Mouse (Mus musculus) forebrain, embryonic 13.5 days (tissue): ENCODE results near the gene Saxo1. TPM values are rescaled to one million over a fixed set of nuclear protein-coding genes. Genes with fewer than 3 reads are reported as not detected.

Source experiments
- ATAC-seq: fragments of 200-750 bp; cut with Nextera tagmentation; 2 replicates; pipeline ENCODE4 v1.8.0; 2017
- H3K27ac ChIP-seq: fragments of 300-500 bp; sonication (generic); 2 replicates; pipeline ENCODE4 v1.5.1; 2015; ENCODE audit warnings: inconsistent platforms, mild to moderate bottlenecking, moderate library complexity
- H3K27me3 ChIP-seq: fragments of 300-500 bp; sonication (generic); 2 replicates; pipeline ENCODE4 v1.6.1; 2015; ENCODE audit warnings: mild to moderate bottlenecking, inconsistent platforms
- H3K36me3 ChIP-seq: fragments of 300-500 bp; sonication (generic); 2 replicates; pipeline ENCODE4 v1.6.1; 2015; ENCODE audit warnings: mild to moderate bottlenecking, inconsistent platforms; ENCODE audit not compliant: poor library complexity, severe bottlenecking
- H3K4me1 ChIP-seq: fragments of 300-500 bp; sonication (generic); 2 replicates; pipeline ENCODE4 v1.6.1; 2015; ENCODE audit warnings: inconsistent platforms
- H3K4me2 ChIP-seq: fragments of 300-500 bp; sonication (generic); 2 replicates; pipeline ENCODE4 v1.6.1; 2015; ENCODE audit warnings: inconsistent platforms, mild to moderate bottlenecking, moderate library complexity
- H3K4me3 ChIP-seq: fragments of 300-500 bp; sonication (generic); 2 replicates; pipeline ENCODE4 v1.5.1; 2015; ENCODE audit warnings: mild to moderate bottlenecking, inconsistent platforms
- H3K9ac ChIP-seq: fragments of 300-500 bp; sonication (generic); 2 replicates; pipeline ENCODE4 v1.6.1; 2015; ENCODE audit warnings: mild to moderate bottlenecking, inconsistent platforms
- H3K9me3 ChIP-seq: fragments of 300-500 bp; sonication (generic); replicated peaks from 2 replicates; pipeline ENCODE4 v1.6.1; 2016; ENCODE audit warnings: inconsistent platforms
- WGBS: fragments of 180-500 bp; shearing (Covaris S2); methylation state at CpG from one replicate; pipeline ENCODE4 v1.1.7; 2015; 5-methylcytosine and 5-hydroxymethylcytosine counted together
- polyA plus RNA-seq: library from polyadenylated mRNA; unstranded; fragments of >200 nt; fragmentation: Nextera tagmentation; extraction: Ambion mirVana; gene quantifications from 2 replicates; pipeline ENCODE4 v1.2.1, GENCODE M21; 2015

The Saxo1 gene
- not detected in 2 replicates for polyA plus RNA-seq

GRCm38 (mm10) chr4:86558228-86558627 lies at the start of gene Saxo1:
Gene Saxo1, minus strand, starts transcription at chr4:86558328.
- Histone ChIP-seq H3K9ac (no peak within 1 kb of the TSS), H3K36me3 (no peaks in the 10 kb centered on the region), H3K4me3 (no peak within 1 kb of the TSS), H3K4me2 (no peak within 1 kb of the TSS), H3K9me3 (no peaks in the 10 kb centered on the region), H3K27ac (no peak within 1 kb of the TSS), H3K4me1 (no peaks in the 10 kb centered on the region), H3K27me3 (no peaks in the 10 kb centered on the region)
- 91% methylated on average over 7 of the region's 7 CpGs for WGBS
- no peak for ATAC-seq

- Histone ChIP-seq H3K4me3 (no peak overlapping the region), H3K4me2 (no peak overlapping the region), H3K4me1 (no peaks in the 10 kb centered on the region), H3K27me3 (no peaks in the 10 kb centered on the region), H3K9ac (no peak overlapping the region), H3K36me3 (peaks cover 45% of the 10 kb centered on the region), H3K27ac (no peak overlapping the region), H3K9me3 (no peaks in the 10 kb centered on the region)
- no peak for ATAC-seq
- WGBS, result 87% methylated on average over 2 of the region's 2 CpGs
Measured at GRCm38 (mm10) chr4:86591304-86591703, 33.2 kb upstream of the Saxo1 start.

GRCm38 (mm10) chr4:86588236-86588635 lies 30.1 kb upstream of the Saxo1 start:
- Histone ChIP-seq H3K9ac (no peak overlapping the region), H3K4me3 (no peak overlapping the region), H3K4me1 (no peaks in the 10 kb centered on the region), H3K36me3 (peaks cover 58% of the 10 kb centered on the region), H3K9me3 (no peaks in the 10 kb centered on the region), H3K27ac (no peak overlapping the region), H3K4me2 (no peak overlapping the region), H3K27me3 (no peaks in the 10 kb centered on the region)
- no peak for ATAC-seq
- 92% methylated on average over 3 of the region's 3 CpGs for WGBS

GRCm38 (mm10) chr4:86580591-86580990 lies 22.5 kb upstream of the Saxo1 start:
- WGBS, result 83% methylated on average over 3 of the region's 3 CpGs
- H3K4me3 ChIP-seq, result no peak overlapping the region
- peaks cover 46% of the 10 kb centered on the region for H3K36me3 ChIP-seq
- H3K27ac ChIP-seq, result no peak overlapping the region
- H3K9me3 ChIP-seq, result no peaks in the 10 kb centered on the region
- H3K9ac ChIP-seq, result no peak overlapping the region
- H3K4me2 ChIP-seq, result no peak overlapping the region
- no peaks in the 10 kb centered on the region for H3K27me3 ChIP-seq
- peaks cover 24% of the 10 kb centered on the region for H3K4me1 ChIP-seq
- no peak for ATAC-seq

GRCm38 (mm10) chr4:86580056-86580455 lies 21.9 kb upstream of the Saxo1 start:
- Histone ChIP-seq H3K4me3 (no peak overlapping the region), H3K9me3 (no peaks in the 10 kb centered on the region), H3K27ac (no peak overlapping the region), H3K4me1 (peaks cover 24% of the 10 kb centered on the region), H3K36me3 (peaks cover 41% of the 10 kb centered on the region), H3K27me3 (no peaks in the 10 kb centered on the region), H3K4me2 (no peak overlapping the region), H3K9ac (no peak overlapping the region)
- ATAC-seq, result no peak
- 44% methylated on average over 4 of the region's 4 CpGs for WGBS

GRCm38 (mm10) chr4:86576630-86577225 lies 18.6 kb upstream of the Saxo1 start:
- ATAC-seq, result no peak
- peaks cover 24% of the 10 kb centered on the region for H3K4me1 ChIP-seq

GRCm38 (mm10) chr4:86576120-86576541 lies 18.0 kb upstream of the Saxo1 start:
- no peaks in the 10 kb centered on the region for H3K27me3 ChIP-seq
- peak overlapping the region; percentile 75 for H3K4me3 ChIP-seq
- peaks cover 14% of the 10 kb centered on the region for H3K36me3 ChIP-seq
- peaks cover 24% of the 10 kb centered on the region for H3K4me1 ChIP-seq
- no peak for ATAC-seq
- peak overlapping the region; percentile 96 for H3K27ac ChIP-seq
- under 1% methylated on average over 20 of the region's 20 CpGs for WGBS
- H3K9me3 ChIP-seq, result no peaks in the 10 kb centered on the region
- peak overlapping the region; percentile 89 for H3K4me2 ChIP-seq
- H3K9ac ChIP-seq, result peak overlapping the region; percentile 94

More at GRCm38 (mm10) chr4:86576630-86577225, 18.6 kb upstream of the Saxo1 start:
- 7% methylated on average over 11 of the region's 11 CpGs for WGBS
- H3K27me3 ChIP-seq, result no peaks in the 10 kb centered on the region
- peak overlapping the region; percentile 94 for H3K9ac ChIP-seq
- no peaks in the 10 kb centered on the region for H3K9me3 ChIP-seq
- H3K36me3 ChIP-seq, result peaks cover 14% of the 10 kb centered on the region
- peak overlapping the region; percentile 89 for H3K4me2 ChIP-seq
- H3K27ac ChIP-seq, result peak overlapping the region; percentile 96; the same call in 1 of the 2 replicates
- peak overlapping the region; percentile 75 for H3K4me3 ChIP-seq

- Histone ChIP-seq H3K4me1 (peaks cover 24% of the 10 kb centered on the region), H3K27me3 (no peaks in the 10 kb centered on the region), H3K4me2 (peak within 1 kb of the TSS; percentile 89), H3K27ac (peak within 1 kb of the TSS; percentile 96), H3K4me3 (peak within 1 kb of the TSS; percentile 75), H3K36me3 (peaks cover 10% of the 10 kb centered on the region), H3K9me3 (no peaks in the 10 kb centered on the region), H3K9ac (peak within 1 kb of the TSS; percentile 94)
- ATAC-seq, result peak; percentile 97
- under 1% methylated on average over 53 of the region's 53 CpGs for WGBS
Measured at GRCm38 (mm10) chr4:86575283-86575983, 17.3 kb upstream of the Saxo1 start, which contains the start of gene Rraga. Gene Rraga, plus strand, starts transcription at chr4:86575668.

- H3K4me2 ChIP-seq, result peak overlapping the region; percentile 89
- 18% methylated on average over 6 of the region's 6 CpGs for WGBS
- ATAC-seq, result peak; percentile 52
Measured at GRCm38 (mm10) chr4:86574939-86575282, 16.8 kb upstream of the Saxo1 start.

GRCm38 (mm10) chr4:86561061-86561460 lies 2.9 kb upstream of the Saxo1 start:
- no peak overlapping the region for H3K27ac ChIP-seq
- H3K4me3 ChIP-seq, result no peak overlapping the region
- no peaks in the 10 kb centered on the region for H3K9me3 ChIP-seq
- WGBS, result 93% methylated on average over 3 of the region's 3 CpGs
- no peak overlapping the region for H3K9ac ChIP-seq
- H3K36me3 ChIP-seq, result no peaks in the 10 kb centered on the region
- H3K4me1 ChIP-seq, result no peaks in the 10 kb centered on the region
- H3K4me2 ChIP-seq, result no peak overlapping the region
- ATAC-seq, result no peak
- H3K27me3 ChIP-seq, result no peaks in the 10 kb centered on the region

More at GRCm38 (mm10) chr4:86574939-86575282, 16.8 kb upstream of the Saxo1 start:
- Histone ChIP-seq H3K9me3 (no peaks in the 10 kb centered on the region), H3K9ac (peak overlapping the region; percentile 94), H3K4me3 (peak overlapping the region; percentile 75), H3K27ac (peak overlapping the region; percentile 96), H3K36me3 (peaks cover 7% of the 10 kb centered on the region; the same call in 1 of the 2 replicates), H3K27me3 (no peaks in the 10 kb centered on the region), H3K4me1 (peaks cover 24% of the 10 kb centered on the region)

GRCm38 (mm10) chr4:86559006-86559405 lies 878 bp upstream of the Saxo1 start:
- Histone ChIP-seq H3K9me3 (no peaks in the 10 kb centered on the region), H3K4me1 (no peaks in the 10 kb centered on the region), H3K4me3 (no peak overlapping the region), H3K4me2 (no peak overlapping the region), H3K9ac (no peak overlapping the region), H3K27me3 (no peaks in the 10 kb centered on the region), H3K27ac (no peak overlapping the region), H3K36me3 (no peaks in the 10 kb centered on the region)
- WGBS, result 75% methylated on average over 4 of the region's 4 CpGs
- no peak for ATAC-seq

GRCm38 (mm10) chr4:86557371-86557770 lies 757 bp downstream of the Saxo1 start:
- no peaks in the 10 kb centered on the region for H3K4me1 ChIP-seq
- H3K4me2 ChIP-seq, result no peak overlapping the region
- no peak for ATAC-seq
- no peak overlapping the region for H3K27ac ChIP-seq
- H3K9ac ChIP-seq, result no peak overlapping the region
- H3K4me3 ChIP-seq, result no peak overlapping the region
- WGBS, result 72% methylated on average over 7 of the region's 7 CpGs
- no peaks in the 10 kb centered on the region for H3K9me3 ChIP-seq
- H3K27me3 ChIP-seq, result no peaks in the 10 kb centered on the region
- no peaks in the 10 kb centered on the region for H3K36me3 ChIP-seq
